Mouse (Mus musculus): ENCODE results near the gene Clasp1.

DNA sequence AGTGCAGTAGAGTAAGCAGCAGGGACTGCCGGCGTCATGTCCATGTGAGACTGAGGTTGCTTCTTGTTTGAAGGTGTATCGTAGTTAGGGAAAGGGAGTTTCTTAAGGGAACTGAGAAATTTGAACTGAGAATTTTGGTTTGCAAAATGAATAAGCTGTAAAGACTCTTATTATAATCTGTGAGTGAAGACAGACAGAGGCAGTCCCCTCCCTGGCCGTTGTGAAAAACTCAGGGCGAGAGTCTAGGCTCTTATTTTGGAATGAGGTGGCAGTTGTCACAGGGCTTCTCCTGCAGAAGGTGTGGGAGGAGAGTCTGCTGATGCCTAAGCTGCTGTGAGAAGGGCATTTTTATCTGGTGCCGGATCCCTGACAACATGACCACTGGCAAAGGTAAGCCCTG is 92.8 kb downstream of the Clasp1 start:
- TF ChIP-seq CTCF (IDR thresholded peaks at IDR 0.05 in 2 of 3, conservative IDR thresholded peaks at IDR 0.05 in 1 of 3; ENCODE audit: control insufficient read depth in 1 of 3, insufficient read depth in 1 of 3, low read depth in 2 of 3, low read length in 3 of 3, poor library complexity in 1 of 3, severe bottlenecking in 1 of 3) (no peak), TBP (IDR thresholded peaks at IDR 0.05; ENCODE audit: low read depth, low read length) (no peak), MYC (IDR thresholded peaks at IDR 0.05; ENCODE audit: low read depth, low read length) (no peak), POLR2A (IDR thresholded peaks at IDR 0.05; ENCODE audit: control insufficient read depth in 1 of 2, insufficient read depth in 1 of 2, low read depth in 1 of 2, low read length in 2 of 2, poor library complexity in 1 of 2) (no peak), GATA1 (IDR thresholded peaks at IDR 0.05; ENCODE audit: low read depth, low read length) (no peak), TCF12 (IDR thresholded peaks at IDR 0.05; ENCODE audit: low read depth, low read length) (no peak), SMC3 (IDR thresholded peaks at IDR 0.05; ENCODE audit: low read depth, low read length) (no peak), ZKSCAN1 (IDR thresholded peaks at IDR 0.05; ENCODE audit: low read depth, low read length) (no peak), TAL1 (IDR thresholded peaks at IDR 0.05; ENCODE audit: low read length) (no peak)

Measured in MEL (cell line).